Mouse (Mus musculus) stomach, embryonic 14.5 days (tissue): Measurements from ENCODE around the gene Plekho2. TPM values are rescaled to one million over a fixed set of nuclear protein-coding genes. Genes with fewer than 3 reads are reported as not detected.

ENCODE experiments used
- ATAC-seq: fragments of 200-750 bp; cut with Nextera tagmentation; 2 replicates; pipeline ENCODE4 v1.8.0; 2017; ENCODE audit warnings: low read depth, moderate TSS enrichment; ENCODE audit not compliant: insufficient number of reproducible peaks, insufficient read depth, low FRiP score
- H3K27ac ChIP-seq: fragments of 300-500 bp; sonication (generic); 2 replicates; pipeline ENCODE4 v1.5.1; 2014; ENCODE audit warnings: mild to moderate bottlenecking, low read length, moderate library complexity, mixed read lengths
- H3K27me3 ChIP-seq: fragments of 300-500 bp; sonication (generic); 2 replicates; pipeline ENCODE4 v1.6.1; 2014; ENCODE audit warnings: low read length, control low read depth, mixed read lengths; ENCODE audit not compliant: control insufficient read depth, insufficient read depth
- H3K36me3 ChIP-seq: fragments of 300-500 bp; sonication (generic); 2 replicates; pipeline ENCODE4 v1.6.1; 2014; ENCODE audit warnings: mild to moderate bottlenecking, control low read depth, low read length, moderate library complexity, mixed read lengths; ENCODE audit not compliant: control insufficient read depth, insufficient read depth
- H3K4me1 ChIP-seq: fragments of 300-500 bp; sonication (generic); 2 replicates; pipeline ENCODE4 v1.6.1; 2014; ENCODE audit warnings: low read length, control low read depth, mixed read lengths; ENCODE audit not compliant: control insufficient read depth, insufficient read depth
- H3K4me2 ChIP-seq: fragments of 300-500 bp; sonication (generic); replicated peaks from 2 replicates; pipeline ENCODE4 v1.6.1; 2014; ENCODE audit warnings: low read depth, low read length, control low read depth
- H3K4me3 ChIP-seq: fragments of 300-500 bp; sonication (generic); 2 replicates; pipeline ENCODE4 v1.5.1; 2014; ENCODE audit warnings: low read depth, low read length, control low read depth
- H3K9ac ChIP-seq: fragments of 300-500 bp; sonication (generic); replicated peaks from 2 replicates; pipeline ENCODE4 v1.6.1; 2014; ENCODE audit warnings: low read depth, mild to moderate bottlenecking, control low read depth, low read length, moderate library complexity, mixed read lengths
- H3K9me3 ChIP-seq: fragments of 300-500 bp; sonication (generic); 2 replicates; pipeline ENCODE4 v1.6.1; 2016; ENCODE audit warnings: low read depth, low read length, control low read depth; ENCODE audit not compliant: control insufficient read depth
- WGBS: fragments of 180-500 bp; shearing (Covaris S2); extraction: QIAGEN DNeasy Blood & Tissue Kit; methylation state at CpG from one replicate; pipeline ENCODE4 v1.1.7; 2014; 5-methylcytosine and 5-hydroxymethylcytosine counted together
- polyA plus RNA-seq: library from polyadenylated mRNA; unstranded; fragments of >200 nt; fragmentation: Nextera tagmentation; extraction: Ambion mirVana; gene quantifications from 2 replicates; pipeline ENCODE4 v1.2.1, GENCODE M21; 2014

The Plekho2 gene
- polyA plus RNA-seq, 1 experiment from 2014 or later, result 21.2 TPM

DNA sequence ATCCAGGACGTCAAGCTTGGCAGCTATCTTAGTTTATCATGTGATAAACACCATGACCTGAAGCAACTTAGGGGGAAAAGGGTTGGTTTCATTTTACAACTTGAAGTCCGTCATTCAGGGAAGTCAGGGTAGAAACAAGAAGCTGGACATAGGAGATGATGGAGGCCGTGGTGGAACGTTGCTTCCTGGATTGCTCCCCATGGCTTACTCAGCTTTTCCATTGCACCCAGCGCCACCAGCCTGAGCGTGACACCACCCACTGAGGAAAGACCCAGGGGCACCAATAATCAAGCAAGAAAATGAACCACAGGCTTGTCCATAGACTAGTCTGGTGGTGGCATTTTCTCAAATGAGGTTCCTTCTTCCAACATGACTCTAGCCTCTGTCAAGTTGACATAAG lies 11.1 kb downstream of the Plekho2 start:
- Histone ChIP-seq H3K4me1 (no peaks in the 10 kb centered on the region), H3K9me3 (no peaks in the 10 kb centered on the region), H3K4me2 (no peak overlapping the region), H3K36me3 (peaks cover 11% of the 10 kb centered on the region), H3K27me3 (no peaks in the 10 kb centered on the region), H3K27ac (peak overlapping the region; percentile 66; the same call in 1 of the 2 replicates), H3K4me3 (no peak overlapping the region), H3K9ac (no peak overlapping the region)
- ATAC-seq, result no peak
- 83% methylated on average over 6 of the region's 6 CpGs for WGBS

DNA sequence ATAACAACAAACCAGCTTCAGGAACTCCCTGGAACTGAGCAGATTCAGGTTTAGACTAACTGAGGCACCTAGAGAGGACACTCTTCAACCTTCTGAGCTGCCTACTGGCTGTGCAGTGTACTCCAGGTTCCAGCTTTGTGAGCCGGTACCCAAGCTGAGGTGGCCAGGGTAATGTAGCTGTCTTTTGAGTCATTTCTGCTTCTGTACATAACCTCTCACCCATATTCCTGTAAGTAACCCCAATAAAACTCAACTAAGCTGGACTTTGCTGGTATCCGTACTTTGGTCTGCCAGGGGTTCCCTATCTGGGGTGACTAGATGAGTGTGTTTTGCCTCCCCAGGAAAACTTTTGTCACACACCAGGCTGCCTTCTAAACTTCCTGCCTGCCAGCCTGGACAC lies 15.1 kb downstream of the Plekho2 start:
- Histone ChIP-seq H3K36me3 (peaks cover 8% of the 10 kb centered on the region; the same call in 1 of the 2 replicates), H3K4me3 (no peak overlapping the region), H3K9me3 (no peaks in the 10 kb centered on the region), H3K4me1 (peaks cover 10% of the 10 kb centered on the region; the same call in 1 of the 2 replicates), H3K27ac (no peak overlapping the region), H3K9ac (no peak overlapping the region), H3K27me3 (no peaks in the 10 kb centered on the region), H3K4me2 (no peak overlapping the region)
- ATAC-seq, result no peak
- 89% methylated on average over 2 of the region's 2 CpGs for WGBS

DNA sequence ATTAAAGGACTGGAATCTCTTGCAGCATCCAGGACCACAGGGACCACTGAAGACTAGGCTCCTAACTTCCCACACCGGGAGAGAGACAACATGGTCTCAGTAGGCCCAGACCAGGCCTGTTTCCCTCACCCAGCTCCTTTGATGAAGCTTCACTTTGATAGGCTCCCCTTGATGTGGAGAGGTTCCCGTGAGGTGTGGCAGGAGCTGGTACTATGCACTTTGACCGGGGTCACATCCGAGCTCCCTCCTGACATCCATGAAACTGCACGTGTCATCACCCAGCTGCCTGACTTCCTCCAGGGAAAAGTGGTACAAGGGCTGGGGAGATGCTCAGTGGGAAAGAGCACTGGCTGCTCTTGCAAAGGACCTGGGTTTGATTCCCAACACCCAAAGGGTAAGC lies 16.8 kb downstream of the Plekho2 start:
- no peaks in the 10 kb centered on the region for H3K9me3 ChIP-seq
- 88% methylated on average over 5 of the region's 5 CpGs for WGBS
- H3K36me3 ChIP-seq, result peaks cover 13% of the 10 kb centered on the region; the same call in 1 of the 2 replicates
- H3K4me2 ChIP-seq, result no peak overlapping the region
- no peak overlapping the region for H3K27ac ChIP-seq
- no peak overlapping the region for H3K9ac ChIP-seq
- H3K4me3 ChIP-seq, result no peak overlapping the region
- ATAC-seq, result no peak
- no peaks in the 10 kb centered on the region for H3K27me3 ChIP-seq
- peaks cover 10% of the 10 kb centered on the region; the same call in 1 of the 2 replicates for H3K4me1 ChIP-seq

DNA sequence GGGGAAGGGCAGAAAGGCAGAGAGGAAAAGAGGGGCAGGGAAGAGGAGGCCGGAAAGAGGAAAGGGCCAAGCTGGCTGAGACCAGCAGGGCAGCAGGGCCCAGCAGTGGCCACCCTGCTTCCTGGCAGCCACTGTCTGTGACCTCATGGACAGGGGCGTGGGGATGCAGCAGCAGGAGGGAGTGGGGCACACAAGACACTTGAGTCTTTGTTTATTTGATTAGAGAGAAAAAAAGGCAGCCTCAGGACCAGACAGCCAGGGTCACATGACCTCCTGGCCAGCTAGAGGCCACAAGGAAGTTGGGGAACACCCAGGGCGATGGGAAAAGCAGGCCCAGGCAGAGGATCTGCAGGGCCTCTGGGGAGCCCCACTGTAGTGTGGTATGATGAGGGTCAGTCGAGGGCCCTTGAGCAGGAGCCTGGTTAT lies 17.7 kb downstream of the Plekho2 start:
- no peaks in the 10 kb centered on the region for H3K27me3 ChIP-seq
- H3K36me3 ChIP-seq, result peaks cover 13% of the 10 kb centered on the region
- no peak overlapping the region for H3K9ac ChIP-seq
- no peak overlapping the region for H3K27ac ChIP-seq
- 31% methylated on average over 4 of the region's 4 CpGs for WGBS
- H3K4me3 ChIP-seq, result no peak overlapping the region
- H3K9me3 ChIP-seq, result no peaks in the 10 kb centered on the region
- no peak overlapping the region for H3K4me2 ChIP-seq
- ATAC-seq, result 0 out of 2 replicates have a peak, but pooled peaks have one; percentile 38
- H3K4me1 ChIP-seq, result peaks cover 10% of the 10 kb centered on the region; the same call in 1 of the 2 replicates

GRCm38 (mm10) chr9:65561016-65561415 lies 18.8 kb downstream of the Plekho2 start:
- 86% methylated on average over 4 of the region's 4 CpGs for WGBS
- no peak overlapping the region for H3K27ac ChIP-seq
- H3K4me3 ChIP-seq, result no peak overlapping the region
- H3K27me3 ChIP-seq, result no peaks in the 10 kb centered on the region
- H3K4me2 ChIP-seq, result no peak overlapping the region
- H3K36me3 ChIP-seq, result peaks cover 12% of the 10 kb centered on the region
- no peak for ATAC-seq
- peaks cover 11% of the 10 kb centered on the region; the same call in 1 of the 2 replicates for H3K4me1 ChIP-seq
- no peaks in the 10 kb centered on the region for H3K9me3 ChIP-seq
- no peak overlapping the region for H3K9ac ChIP-seq

GRCm38 (mm10) chr9:65558806-65559205 lies 21.0 kb downstream of the Plekho2 start:
- WGBS, result 93% methylated on average over 6 of the region's 6 CpGs
- peaks cover 28% of the 10 kb centered on the region for H3K4me1 ChIP-seq
- ATAC-seq, result no peak
- no peak overlapping the region for H3K4me2 ChIP-seq
- no peak overlapping the region for H3K27ac ChIP-seq
- no peak overlapping the region for H3K4me3 ChIP-seq
- H3K27me3 ChIP-seq, result no peaks in the 10 kb centered on the region
- no peak overlapping the region for H3K9ac ChIP-seq
- H3K9me3 ChIP-seq, result no peaks in the 10 kb centered on the region
- H3K36me3 ChIP-seq, result peaks cover 11% of the 10 kb centered on the region

DNA sequence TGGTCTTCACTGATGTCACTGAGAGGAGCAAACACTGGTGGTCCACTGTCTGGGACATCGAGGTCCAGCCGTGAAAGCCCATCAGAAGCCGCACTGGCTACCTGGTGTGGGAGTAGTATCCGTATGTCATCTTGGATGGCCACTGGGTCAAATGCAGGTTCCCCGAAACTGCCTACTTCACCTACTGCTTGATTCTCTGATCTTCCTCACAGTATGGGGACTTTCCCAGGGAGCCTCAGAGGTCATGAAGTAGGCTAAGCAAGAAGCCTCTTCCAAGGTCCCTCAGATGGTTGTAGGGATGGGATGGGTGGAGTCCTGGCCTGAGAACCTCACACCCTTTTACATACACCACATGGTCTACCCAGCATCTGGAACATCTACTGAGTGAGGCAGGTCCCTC lies 22.9 kb downstream of the Plekho2 start:
- H3K27me3 ChIP-seq, result no peaks in the 10 kb centered on the region
- H3K9me3 ChIP-seq, result no peaks in the 10 kb centered on the region
- H3K4me3 ChIP-seq, result no peak overlapping the region
- peaks cover 8% of the 10 kb centered on the region for H3K36me3 ChIP-seq
- H3K9ac ChIP-seq, result no peak overlapping the region
- WGBS, result 97% methylated on average over 5 of the region's 5 CpGs
- H3K4me2 ChIP-seq, result no peak overlapping the region
- H3K27ac ChIP-seq, result no peak overlapping the region
- ATAC-seq, result no peak
- peaks cover 22% of the 10 kb centered on the region for H3K4me1 ChIP-seq

- no peak for ATAC-seq
- H3K27ac ChIP-seq, result peak overlapping the region; percentile 89; the same call in 1 of the 2 replicates
Observed at GRCm38 (mm10) chr9:65556349-65556748, 23.5 kb downstream of the Plekho2 start.

DNA sequence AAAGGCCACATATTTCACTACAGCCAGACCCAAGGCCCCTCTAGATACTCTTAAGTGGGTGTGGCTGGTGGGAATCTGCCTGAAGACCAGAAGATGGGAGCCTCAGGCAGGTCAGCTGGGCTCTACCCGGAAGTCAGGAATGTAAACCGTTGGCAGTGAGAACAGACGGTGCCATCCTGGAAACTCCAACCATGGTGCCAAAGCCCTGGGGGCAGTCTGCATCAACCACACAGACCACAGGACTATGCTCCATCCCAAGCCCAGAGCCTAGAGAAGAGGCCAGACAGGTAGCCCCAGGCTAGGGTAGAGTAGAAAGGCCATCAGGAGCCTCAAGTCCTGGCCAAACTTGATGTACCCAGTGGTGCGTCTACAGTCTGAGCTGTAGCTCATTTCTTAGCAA lies 24.2 kb downstream of the Plekho2 start:
- 57% methylated on average over 4 of the region's 4 CpGs for WGBS
- Histone ChIP-seq H3K4me3 (no peak overlapping the region), H3K27me3 (no peaks in the 10 kb centered on the region), H3K4me1 (peaks cover 29% of the 10 kb centered on the region), H3K9me3 (no peaks in the 10 kb centered on the region), H3K36me3 (peaks cover 8% of the 10 kb centered on the region), H3K9ac (no peak overlapping the region), H3K27ac (peak overlapping the region; percentile 89), H3K4me2 (no peak overlapping the region)
- ATAC-seq, result no peak

More at GRCm38 (mm10) chr9:65556349-65556748, 23.5 kb downstream of the Plekho2 start:
- H3K27me3 ChIP-seq, result no peaks in the 10 kb centered on the region
- 95% methylated on average over 8 of the region's 8 CpGs for WGBS
- no peak overlapping the region for H3K4me2 ChIP-seq
- H3K4me1 ChIP-seq, result peaks cover 22% of the 10 kb centered on the region
- no peak overlapping the region for H3K4me3 ChIP-seq
- peaks cover 8% of the 10 kb centered on the region for H3K36me3 ChIP-seq
- H3K9me3 ChIP-seq, result no peaks in the 10 kb centered on the region
- no peak overlapping the region for H3K9ac ChIP-seq
